Mouse (Mus musculus) ovary, postnatal 14 days (tissue): Measurements from ENCODE around the gene 1700022I11Rik.
A peak's percentile ranks its signal among the peaks of the same experiment; 100 is the strongest.
"Not testable (repeated sequence)": the region's sequence is repeated elsewhere in the genome, so short reads cannot be mapped to it uniquely, and the experiment has no call there.

ENCODE experiments used
- DNase-seq: peaks from one replicate; pipeline ENCODE4 v3.0.0; 2022; ENCODE audit warnings: low spot score

1700022I11Rik gene

DNA sequence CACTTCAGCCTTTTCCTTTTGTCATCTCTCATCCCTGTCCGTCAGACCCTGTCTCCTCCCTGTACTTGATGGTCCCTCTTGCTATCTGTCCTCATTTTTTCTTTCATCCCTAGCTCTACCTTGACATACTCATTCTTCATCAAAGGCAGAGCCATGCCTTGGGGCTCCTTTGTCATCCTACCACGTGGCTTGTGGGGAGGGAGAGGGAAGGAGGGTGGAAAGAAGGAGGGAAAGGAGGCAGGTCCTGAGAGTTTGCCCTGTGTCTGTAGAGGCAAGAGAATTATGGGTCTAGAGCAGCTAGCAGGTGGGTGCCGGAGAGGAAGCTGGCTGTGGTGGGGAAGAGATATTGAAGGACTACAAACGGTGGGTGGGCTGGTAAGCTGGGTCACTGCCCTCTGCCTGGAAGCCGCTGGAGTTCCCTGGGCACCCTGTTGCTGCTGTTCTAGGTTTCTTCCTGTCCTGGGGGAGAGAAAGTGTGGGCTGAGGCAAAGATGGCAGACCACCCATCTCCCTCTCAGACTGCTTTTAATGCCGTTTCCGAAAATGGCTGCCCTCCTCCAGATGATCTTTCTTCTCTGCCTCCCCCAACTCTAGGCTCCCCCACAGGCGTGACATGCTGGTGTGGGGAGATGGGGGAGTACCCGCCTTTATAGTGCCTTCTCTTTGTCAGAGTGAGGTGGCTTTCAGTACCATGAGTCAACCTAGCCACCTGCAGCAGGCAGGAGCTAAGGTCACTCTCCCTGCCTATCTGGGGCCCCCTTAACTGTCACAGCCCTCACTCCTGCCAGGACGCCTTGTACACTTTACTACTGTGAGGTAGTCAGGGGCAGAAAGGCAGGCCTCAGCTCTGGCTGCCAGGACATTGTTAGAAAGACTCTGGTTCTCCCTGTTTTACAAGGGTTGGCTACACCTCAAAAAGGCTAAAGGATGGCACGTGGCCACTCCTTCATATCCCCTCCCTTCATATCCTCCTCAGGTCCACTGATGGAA is 17.9 kb upstream of the 1700022I11Rik start:
- DNase-seq, result no peak

- no peak for DNase-seq
These were observed 16.8 kb upstream of the 1700022I11Rik start for GRCm38 (mm10) chr4:42952563-42952962.

DNA sequence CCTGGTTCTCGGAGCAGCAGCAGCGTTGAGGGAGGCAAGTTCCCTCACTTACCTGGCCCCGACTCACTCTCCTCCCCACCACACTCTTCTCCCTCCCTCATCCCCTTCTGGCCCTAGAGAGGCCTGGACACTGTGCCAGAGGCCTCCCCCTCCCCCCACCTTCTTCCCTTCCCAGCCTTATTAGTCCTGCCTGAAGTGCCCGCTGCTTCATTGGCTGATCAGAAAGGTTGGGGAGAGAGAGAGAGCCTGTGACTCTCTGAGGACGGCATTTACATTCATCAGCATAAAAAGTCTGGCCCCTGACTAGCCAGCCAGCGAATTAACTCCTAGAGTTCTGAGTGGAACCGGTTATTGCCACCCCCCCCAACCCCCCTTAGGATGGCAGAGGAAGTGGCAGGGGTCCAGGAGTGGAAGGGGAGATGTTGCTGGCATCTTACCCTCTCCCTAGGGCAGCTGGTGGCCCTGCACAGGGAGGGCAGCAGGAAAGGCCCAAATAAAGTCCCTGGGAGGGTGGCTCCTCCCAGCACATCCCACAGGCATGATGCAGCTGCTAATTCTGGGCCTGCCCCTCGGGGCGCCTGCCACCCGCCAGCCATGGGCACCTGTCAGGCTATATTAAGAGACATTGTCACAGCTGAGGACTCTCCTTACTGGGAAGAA is 15.8 kb upstream of the 1700022I11Rik start:
- no peak for DNase-seq

DNA sequence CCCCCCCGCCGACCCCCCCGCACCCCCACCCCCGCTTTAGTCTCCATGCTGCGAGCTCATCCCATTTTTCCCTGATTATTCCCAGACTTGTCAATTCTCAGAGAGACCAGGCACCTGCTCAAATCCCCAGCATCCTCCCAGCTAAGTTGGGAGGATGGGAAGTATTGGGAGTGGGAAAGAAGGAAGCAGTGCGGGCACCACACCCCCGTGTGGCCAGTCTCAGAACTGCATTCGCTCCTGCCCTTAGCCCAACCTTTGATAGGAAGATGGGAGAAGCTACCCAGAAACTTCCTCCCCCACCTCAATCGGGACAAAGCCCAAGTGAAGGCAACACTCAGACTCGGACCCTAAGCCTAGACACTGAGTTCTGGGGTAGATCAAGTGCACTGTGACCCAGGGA is 15.1 kb upstream of the 1700022I11Rik start:
- DNase-seq, result peak; percentile 69

GRCm38 (mm10) chr4:42955200-42955599 is 14.2 kb upstream of the 1700022I11Rik start:
- DNase-seq, result no peak

DNA sequence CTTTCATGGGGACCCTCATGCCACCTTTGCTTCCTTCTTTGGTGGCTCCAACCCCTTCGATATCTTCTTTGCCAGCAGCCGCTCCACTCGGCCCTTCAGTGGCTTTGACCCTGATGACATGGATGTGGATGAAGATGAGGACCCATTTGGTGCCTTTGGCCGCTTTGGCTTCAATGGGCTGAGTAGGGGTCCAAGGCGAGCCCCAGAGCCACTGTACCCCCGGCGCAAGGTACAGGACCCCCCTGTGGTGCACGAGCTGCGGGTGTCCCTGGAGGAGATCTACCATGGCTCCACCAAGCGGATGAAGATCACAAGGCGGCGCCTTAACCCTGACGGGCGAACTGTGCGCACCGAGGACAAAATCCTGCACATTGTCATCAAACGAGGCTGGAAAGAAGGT is 12.8 kb upstream of the 1700022I11Rik start:
- DNase-seq, result no peak

DNA sequence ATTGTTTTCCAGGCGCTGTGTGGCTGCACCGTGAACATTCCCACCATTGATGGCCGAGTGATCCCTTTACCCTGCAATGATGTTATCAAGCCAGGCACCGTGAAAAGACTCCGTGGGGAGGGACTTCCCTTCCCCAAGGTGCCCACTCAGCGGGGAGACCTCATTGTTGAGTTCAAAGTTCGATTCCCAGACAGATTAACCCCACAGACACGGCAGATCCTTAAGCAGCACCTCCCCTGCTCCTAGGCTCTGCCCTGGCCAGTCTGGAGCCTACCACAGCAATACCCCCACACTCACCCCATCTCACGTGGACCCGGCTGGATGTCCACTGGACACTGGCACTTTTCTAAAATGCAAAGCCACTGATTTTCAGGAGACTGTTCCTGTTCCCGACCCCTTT is 12.1 kb upstream of the 1700022I11Rik start:
- DNase-seq, result no peak

GRCm38 (mm10) chr4:42957979-42958378 is 11.4 kb upstream of the 1700022I11Rik start:
- no peak for DNase-seq

- no peak for DNase-seq
These were observed 10.5 kb upstream of the 1700022I11Rik start for GRCm38 (mm10) chr4:42958942-42959341.

- no peak for DNase-seq
These were observed 10.0 kb upstream of the 1700022I11Rik start for GRCm38 (mm10) chr4:42959382-42959781.

- DNase-seq, result peak; percentile 32
These were observed 7.8 kb upstream of the 1700022I11Rik start for GRCm38 (mm10) chr4:42961592-42961991.

GRCm38 (mm10) chr4:42963480-42963879 is 5.9 kb upstream of the 1700022I11Rik start:
- no peak for DNase-seq

DNA sequence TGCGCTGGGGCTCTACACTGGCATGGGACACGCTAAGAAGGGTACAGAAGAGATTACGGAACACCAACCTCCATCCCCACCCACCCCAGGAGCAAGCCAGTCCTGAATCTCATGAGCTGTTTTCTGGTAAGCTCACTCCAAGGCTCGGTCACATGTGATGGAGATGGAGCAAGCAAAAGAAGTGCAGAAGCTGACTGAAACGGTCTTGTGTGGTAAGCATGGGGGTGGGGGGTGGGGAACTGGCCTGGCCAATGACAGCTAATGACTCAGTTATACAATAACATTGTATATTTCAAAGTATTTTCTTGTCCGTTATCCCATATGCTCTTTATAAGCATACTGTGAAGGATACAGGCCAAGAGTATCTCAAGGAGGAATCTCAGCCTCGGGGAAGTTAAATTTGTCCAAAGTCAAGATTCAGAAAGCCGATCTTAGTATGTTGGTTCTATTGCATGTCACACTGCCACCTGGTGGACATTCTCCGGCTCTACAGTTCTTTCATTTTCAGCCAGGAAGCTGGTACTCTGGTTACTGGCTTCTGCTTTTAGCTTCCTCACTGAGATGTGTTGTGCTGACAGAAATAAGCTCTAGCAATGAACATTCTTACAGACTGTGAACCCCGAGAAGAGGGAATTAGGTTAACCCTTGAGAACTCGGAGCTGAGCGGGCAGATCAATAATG is 4.2 kb upstream of the 1700022I11Rik start:
- no peak for DNase-seq

DNA sequence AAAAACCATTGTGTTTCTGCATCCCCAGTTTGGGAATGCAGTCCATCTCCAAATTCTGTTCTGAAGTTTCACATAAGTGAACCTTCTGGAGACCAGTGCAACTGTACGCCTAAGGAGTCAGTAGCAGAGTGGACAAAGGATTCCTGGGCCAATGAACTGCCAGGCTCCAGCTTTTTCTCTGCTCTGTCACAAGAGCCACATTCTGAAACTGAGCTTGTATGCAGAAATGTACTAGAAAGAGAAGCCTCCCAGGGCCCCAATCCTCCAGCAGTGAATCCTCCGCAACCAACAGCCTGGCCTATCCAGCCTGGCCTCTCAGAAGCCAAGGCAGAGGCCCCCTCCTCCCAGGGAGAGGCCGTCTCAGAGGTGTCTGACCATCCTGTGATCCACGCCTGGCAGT is 3.5 kb downstream of the 1700022I11Rik start:
- no peak for DNase-seq

DNA sequence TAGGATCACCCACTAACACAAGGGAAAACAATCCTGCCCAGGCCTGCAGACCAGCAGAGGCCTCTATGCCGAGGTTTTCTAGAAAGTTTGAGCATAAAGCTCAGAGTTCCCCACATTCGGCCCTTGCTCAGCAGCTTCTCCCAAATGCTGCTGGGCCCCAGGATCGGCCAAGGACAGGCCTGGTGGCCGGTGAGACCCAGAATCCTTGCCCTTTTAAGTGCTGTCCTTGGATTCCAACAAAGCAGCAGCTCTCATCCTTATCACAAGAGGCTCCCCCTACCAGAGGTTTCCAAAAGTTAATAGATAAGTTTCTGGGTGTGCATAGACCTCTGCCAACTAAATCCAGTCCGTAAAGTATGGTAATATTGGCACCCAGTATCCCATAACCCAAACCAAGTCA is 4.5 kb downstream of the 1700022I11Rik start:
- DNase-seq, result no peak

GRCm38 (mm10) chr4:42978062-42978461 is 8.7 kb downstream of the 1700022I11Rik start:
- no peak for DNase-seq

GRCm38 (mm10) chr4:42980467-42980866 is 11.1 kb downstream of the 1700022I11Rik start:
- not testable (repeated sequence) for DNase-seq

- no peak for DNase-seq
These were observed 18.9 kb downstream of the 1700022I11Rik start for GRCm38 (mm10) chr4:42988296-42988695.

GRCm38 (mm10) chr4:42998022-42998421 is 28.6 kb downstream of the 1700022I11Rik start:
- DNase-seq, result no peak

DNA sequence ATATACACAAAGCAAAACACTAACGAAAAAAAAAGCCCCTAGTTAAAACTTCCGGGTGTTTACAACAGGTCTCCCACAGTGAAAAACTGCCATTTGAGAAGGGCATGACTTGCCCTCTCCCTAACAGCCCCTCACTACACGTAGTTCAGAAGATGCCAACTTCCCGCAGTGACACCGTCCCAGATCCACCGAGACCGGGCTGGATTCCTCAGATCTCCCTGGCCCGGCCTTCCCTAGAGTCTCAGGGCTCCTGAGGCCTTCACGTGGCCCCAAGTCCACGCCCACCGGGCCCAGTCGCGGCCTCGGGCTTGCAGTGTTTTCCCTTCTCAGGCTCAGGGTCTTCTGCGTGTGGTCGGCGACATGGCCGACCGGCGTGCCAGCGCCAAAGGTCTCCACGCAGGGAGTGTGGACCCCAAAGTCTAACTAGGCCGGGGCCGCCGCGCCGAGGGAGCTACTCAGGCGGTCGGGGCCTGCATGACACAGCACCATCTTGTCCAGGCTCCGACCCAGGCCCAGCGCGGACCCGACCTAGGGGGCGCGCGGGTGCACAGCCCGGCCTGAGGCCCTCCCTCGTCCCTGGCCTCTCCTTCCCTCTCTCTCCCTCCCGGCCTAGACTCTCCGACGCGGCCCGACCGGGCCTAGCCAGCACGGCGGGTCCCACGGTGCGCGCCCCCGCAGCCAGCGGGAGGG is 30.2 kb downstream of the 1700022I11Rik start:
- peak; percentile 60 for DNase-seq

DNA sequence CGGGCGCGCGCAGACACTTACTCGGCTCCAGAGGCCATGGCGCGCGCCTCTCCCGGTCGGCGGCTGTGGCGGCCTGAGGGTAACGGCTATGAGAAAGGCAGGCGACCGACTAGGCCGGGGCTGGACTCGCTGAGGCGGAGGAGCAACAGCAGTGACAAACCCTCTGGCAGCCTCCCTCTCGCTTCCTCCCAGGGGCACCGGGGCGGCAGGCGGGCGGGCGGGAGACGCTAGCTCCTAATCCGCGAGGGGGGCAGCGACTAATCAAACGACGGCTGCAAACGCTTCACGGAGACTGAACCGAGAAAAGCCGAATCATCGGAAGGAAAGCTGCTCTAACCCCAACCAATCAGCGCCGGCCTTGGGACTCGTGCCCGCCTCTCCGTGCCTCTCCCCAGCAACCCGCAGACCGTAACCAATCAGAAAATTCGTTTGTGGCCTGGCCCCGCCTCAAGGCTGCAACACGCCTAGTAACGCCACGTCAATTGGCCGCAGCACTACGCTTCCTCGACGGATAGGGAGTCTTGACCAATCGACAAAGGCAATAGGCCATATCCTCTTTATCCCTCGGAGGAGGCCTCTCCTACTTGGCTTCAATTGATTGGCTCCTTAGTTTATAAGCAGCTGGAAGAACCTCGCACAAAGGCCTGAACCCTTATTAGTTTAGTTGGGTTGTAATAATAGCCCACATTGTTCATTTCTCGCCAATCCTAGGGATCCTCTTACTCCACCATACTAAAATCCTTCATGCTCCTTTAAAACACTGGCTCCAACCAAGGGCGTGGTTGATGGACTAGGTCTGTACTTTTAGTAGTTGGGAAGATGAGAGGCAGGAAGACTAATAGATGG is 31.0 kb downstream of the 1700022I11Rik start, which contains the start of gene Vcp:
TSS of gene Vcp (minus strand) at position 367 of the 846 bp plus-strand sequence.
- peak; percentile 98 for DNase-seq
